Mouse (Mus musculus) Muller cell, postnatal 12 days (primary cell): Measurements from ENCODE around the gene Trip10.
"Not testable (repeated sequence)": the region's sequence is repeated elsewhere in the genome, so short reads cannot be mapped to it uniquely, and the experiment has no call there.

Experiments
- DNase-seq: peaks from one replicate; pipeline ENCODE4 v3.0.0-alpha.2; 2015; ENCODE audit errors: inconsistent ontology term

Trip10 gene

GRCm38 (mm10) chr17:57264164-57264563, 14.9 kb downstream of the Trip10 start:
- DNase-seq, result no peak

GRCm38 (mm10) chr17:57264972-57265945, 16.0 kb downstream of the Trip10 start:
- peak; percentile 19 for DNase-seq

GRCm38 (mm10) chr17:57267556-57268126, 18.4 kb downstream of the Trip10 start:
- no peak for DNase-seq

GRCm38 (mm10) chr17:57271301-57271700, 22.0 kb downstream of the Trip10 start:
- DNase-seq, result no peak

GRCm38 (mm10) chr17:57273846-57274245, 24.6 kb downstream of the Trip10 start:
- DNase-seq, result no peak

- DNase-seq, result no peak
These were observed 25.4 kb downstream of the Trip10 start for GRCm38 (mm10) chr17:57274686-57275085.

GRCm38 (mm10) chr17:57275111-57275996, 26.1 kb downstream of the Trip10 start:
- DNase-seq, result peak; percentile 93

- no peak for DNase-seq
These were observed 26.7 kb downstream of the Trip10 start for GRCm38 (mm10) chr17:57275997-57276351.

- DNase-seq, result peak; percentile 85
These were observed 27.4 kb downstream of the Trip10 start for GRCm38 (mm10) chr17:57276634-57277121.

GRCm38 (mm10) chr17:57277598-57278261, 28.5 kb downstream of the Trip10 start:
- DNase-seq, result not testable (repeated sequence)

- DNase-seq, result no peak
These were observed 29.3 kb downstream of the Trip10 start for GRCm38 (mm10) chr17:57278537-57278936.

GRCm38 (mm10) chr17:57278943-57279590, 29.8 kb downstream of the Trip10 start, which contains the start of gene Vav1:
Vav1 (plus strand) TSS chr17:57279100.
- no peak for DNase-seq

- DNase-seq, result no peak
These were observed 30.5 kb downstream of the Trip10 start for GRCm38 (mm10) chr17:57279591-57280224.

- DNase-seq, result no peak
These were observed 31.2 kb downstream of the Trip10 start for GRCm38 (mm10) chr17:57280411-57280810.

GRCm38 (mm10) chr17:57283906-57284305, 34.7 kb downstream of the Trip10 start:
- DNase-seq, result no peak

GRCm38 (mm10) chr17:57285077-57285476, 35.8 kb downstream of the Trip10 start:
- DNase-seq, result no peak

- DNase-seq, result no peak
These were observed 37.6 kb downstream of the Trip10 start for GRCm38 (mm10) chr17:57286718-57287355.

GRCm38 (mm10) chr17:57289252-57289651, 40.0 kb downstream of the Trip10 start:
- no peak for DNase-seq

- no peak for DNase-seq
These were observed 40.9 kb downstream of the Trip10 start for GRCm38 (mm10) chr17:57290001-57290670.
